Mouse (Mus musculus): ENCODE measurements around the gene Hipk3. TPM values are rescaled to one million over a fixed set of nuclear protein-coding genes. Genes with fewer than 3 reads are reported as not detected.

Gene Hipk3
- polyA plus RNA-seq, 1 experiment from 2014 or later, result 8.0 TPM

DNA sequence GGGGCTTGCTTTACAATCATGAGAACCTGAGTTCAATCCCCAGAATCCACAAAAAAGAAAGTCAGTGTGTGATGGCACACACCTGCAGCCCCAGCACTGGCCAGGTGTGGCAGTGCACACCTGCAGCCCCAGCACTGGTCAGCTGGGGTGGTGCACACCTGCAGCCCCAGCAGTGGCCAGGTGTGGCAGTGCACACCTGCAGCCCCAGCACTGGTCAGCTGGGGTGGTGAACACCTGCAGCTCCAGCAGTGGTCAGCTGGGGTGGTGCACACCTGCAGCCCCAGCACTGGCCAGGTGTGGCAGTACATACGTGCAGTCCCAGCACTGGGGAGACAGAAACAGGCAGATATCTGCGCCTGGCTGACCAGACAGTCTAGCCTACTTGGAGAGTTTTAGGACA lies 116.3 kb downstream of the Hipk3 start:
- H3K27ac ChIP-seq, result no peak overlapping the region
- ATAC-seq (replicated peaks), result peak; percentile 40; the same call in 1 of the 2 replicates
- 88% methylated on average over 2 of the region's 2 CpGs for WGBS

More for the DNA sequence above, 116.3 kb downstream of the Hipk3 start:
- Histone ChIP-seq H3K9ac (no peak overlapping the region), H3K36me3 (replicated peaks) (no peaks in the 10 kb centered on the region), H3K4me1 (peaks cover 11% of the 10 kb centered on the region), H3K27me3 (replicated peaks) (no peaks in the 10 kb centered on the region), H3K9me3 (no peaks in the 10 kb centered on the region), H3K4me2 (no peak overlapping the region), H3K4me3 (no peak overlapping the region)

MicroRNAs encoded within 50 kb of the gene (microRNA counts, 519-probe panel; counts per million panel counts)
- not detected for microRNA mmu-miR-1902

Small RNA genes within 50 kb of the gene (microRNA-seq; reads per million reads assigned to microRNA genes)
- not detected for gene Mir1902

Other genes starting within 250 kb of the Hipk3 start
- 10.6 and 11.4 TPM in 2 replicates for gene D430041D05Rik, start 83.4 kb downstream of the Hipk3 start, polyA plus RNA-seq (2015; fragmentation: Nextera tagmentation; extraction: Ambion mirVana)
- gene Cstf3, start 96.1 kb upstream of the Hipk3 start, polyA plus RNA-seq (2015; fragmentation: Nextera tagmentation; extraction: Ambion mirVana), result 89.0 and 98.0 TPM in 2 replicates
- gene Tcp11l1, start 217.7 kb upstream of the Hipk3 start, polyA plus RNA-seq (2015; fragmentation: Nextera tagmentation; extraction: Ambion mirVana), result 59.5 and 65.1 TPM in 2 replicates
- gene Pin1rt1, start 221.9 kb upstream of the Hipk3 start, polyA plus RNA-seq (2015; fragmentation: Nextera tagmentation; extraction: Ambion mirVana), result 0.19 and 0.34 TPM in 2 replicates
- 1.0 and 1.4 TPM in 2 replicates for gene Depdc7, start 248.4 kb upstream of the Hipk3 start, polyA plus RNA-seq (2015; fragmentation: Nextera tagmentation; extraction: Ambion mirVana)

All from midbrain, embryonic 15.5 days (tissue).